Mouse (Mus musculus) liver, embryonic 16.5 days (tissue): ENCODE measurements at regions not wholly inside any gene's neighbourhood (a gene's known extent, or its start where the extent isn't known, plus 50 kb on each side); places are given as distances from the start of the nearest gene placed in this dataset.

ENCODE experiments used
- ATAC-seq: fragments of 200-750 bp; cut with Nextera tagmentation; 2 replicates; pipeline ENCODE4 v1.8.0; 2017; ENCODE audit warnings: low read depth, mild to moderate bottlenecking, moderate number of reproducible peaks, moderate library complexity
- H3K27ac ChIP-seq: fragments of 300-500 bp; sonication (generic); 2 replicates; pipeline ENCODE4 v1.5.1; 2014; ENCODE audit warnings: mild to moderate bottlenecking, low read length
- H3K27me3 ChIP-seq: fragments of 300-500 bp; sonication (generic); 2 replicates; pipeline ENCODE4 v1.6.1; 2014; ENCODE audit warnings: low read depth, low read length, mixed read lengths; ENCODE audit not compliant: control insufficient read depth, insufficient read depth
- H3K36me3 ChIP-seq: fragments of 300-500 bp; sonication (generic); 2 replicates; pipeline ENCODE4 v1.6.1; 2014; ENCODE audit warnings: mild to moderate bottlenecking; ENCODE audit not compliant: control insufficient read depth, insufficient read depth
- H3K4me1 ChIP-seq: fragments of 300-500 bp; sonication (generic); 2 replicates; pipeline ENCODE4 v1.6.1; 2014; ENCODE audit warnings: low read depth, low read length, mixed read lengths; ENCODE audit not compliant: control insufficient read depth
- H3K4me2 ChIP-seq: fragments of 300-500 bp; sonication (generic); 2 replicates; pipeline ENCODE4 v1.6.1; 2014; ENCODE audit warnings: low read depth, low read length, mixed read lengths
- H3K4me3 ChIP-seq: fragments of 300-500 bp; sonication (generic); 2 replicates; pipeline ENCODE4 v1.5.1; 2014; ENCODE audit warnings: low read depth, mild to moderate bottlenecking, low read length
- H3K9ac ChIP-seq: fragments of 300-500 bp; sonication (generic); 2 replicates; pipeline ENCODE4 v1.6.1; 2014; ENCODE audit warnings: low read depth, low read length
- H3K9me3 ChIP-seq: fragments of 300-500 bp; sonication (generic); replicated peaks from 2 replicates; pipeline ENCODE4 v1.6.1; 2016; ENCODE audit warnings: low read length; ENCODE audit not compliant: control insufficient read depth
- WGBS: fragments of 180-500 bp; shearing (Covaris S2); extraction: QIAGEN DNeasy Blood & Tissue Kit; methylation state at CpG from one replicate; pipeline ENCODE4 v1.1.7; 2014; ENCODE audit not compliant: insufficient replicate concordance; 5-methylcytosine and 5-hydroxymethylcytosine counted together

DNA sequence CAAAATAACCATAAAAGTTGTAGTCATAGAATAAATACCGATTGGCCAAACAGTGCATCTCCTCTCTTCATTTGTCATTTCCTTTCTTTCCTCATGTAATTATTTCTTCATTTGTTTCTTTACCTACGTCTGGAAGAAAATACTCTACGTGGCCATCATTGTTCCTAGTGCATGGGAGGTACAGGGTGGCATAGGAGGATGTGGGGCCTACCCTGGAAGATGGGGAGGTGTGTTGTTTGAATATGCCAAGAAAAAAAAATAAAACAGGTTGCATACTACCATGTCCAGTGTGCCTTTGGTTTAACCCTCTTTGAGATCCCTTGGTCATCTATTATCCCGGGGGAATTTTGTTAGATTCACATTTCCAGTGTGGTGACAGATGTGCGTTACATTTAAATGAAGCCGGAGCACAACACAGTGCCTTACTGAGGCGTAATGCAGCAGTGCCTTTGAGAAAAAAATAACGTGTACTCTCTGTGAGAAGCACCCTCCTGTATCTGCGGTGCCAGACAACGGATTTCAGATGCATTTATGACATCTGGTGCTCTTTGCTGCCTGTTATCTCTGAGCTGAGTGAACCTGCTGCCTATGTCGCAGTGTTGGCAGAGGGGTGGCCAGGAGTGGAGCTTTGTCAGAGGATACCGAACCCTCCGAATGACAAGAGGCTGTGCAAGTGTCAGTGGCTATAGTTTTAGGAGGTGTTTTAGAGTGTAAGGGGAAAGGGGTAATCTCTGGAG, 169.4 kb upstream of the Dmrta1 start:
- Histone ChIP-seq H3K4me1 (peaks cover 3% of the 10 kb centered on the region), H3K9me3 (no peaks in the 10 kb centered on the region), H3K36me3 (no peaks in the 10 kb centered on the region), H3K4me3 (no peak overlapping the region), H3K4me2 (peak overlapping the region; percentile 33; the same call in 1 of the 2 replicates), H3K27me3 (no peaks in the 10 kb centered on the region), H3K9ac (no peak overlapping the region), H3K27ac (peak overlapping the region; percentile 69)
- ATAC-seq: peak; percentile 96
- WGBS: 39% methylated on average over 13 of the region's 13 CpGs

DNA sequence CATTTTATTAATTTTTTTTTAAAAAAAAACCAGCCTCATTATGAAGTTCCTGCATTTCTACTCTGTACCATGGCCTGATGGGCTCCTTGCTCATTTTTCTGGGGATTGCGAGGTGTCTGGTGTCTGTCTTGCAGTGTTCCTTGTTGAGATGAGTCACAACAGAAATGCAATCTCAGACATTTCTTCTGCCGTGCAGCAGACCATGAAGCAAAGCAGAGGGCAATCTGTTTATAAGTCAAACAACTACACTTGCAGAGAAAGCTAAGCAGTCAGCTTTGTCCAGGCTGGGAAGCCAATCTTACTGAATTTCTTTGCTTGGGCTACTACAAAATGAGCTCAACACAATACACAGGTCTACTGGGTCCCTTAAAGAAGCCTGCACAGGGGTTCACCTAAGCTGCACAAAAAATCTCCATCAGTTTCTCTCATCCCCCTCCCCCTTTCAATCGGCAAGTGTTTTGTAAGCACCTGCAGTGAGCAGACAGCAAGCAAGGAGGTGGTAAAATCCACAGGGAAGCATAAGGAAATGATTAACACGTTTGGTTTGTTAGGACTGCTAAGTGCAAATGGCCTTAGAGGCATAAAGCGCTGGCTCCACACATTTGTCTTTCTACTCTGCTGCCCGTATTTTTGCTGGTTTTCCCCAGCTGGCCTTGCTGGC, 171.0 kb upstream of the Dmrta1 start:
- WGBS: 37% methylated on average over 6 of the region's 6 CpGs
- no peaks in the 10 kb centered on the region for H3K27me3 ChIP-seq
- no peaks in the 10 kb centered on the region for H3K9me3 ChIP-seq
- no peak for ATAC-seq
- H3K4me1 ChIP-seq: peaks cover 3% of the 10 kb centered on the region
- no peak overlapping the region for H3K9ac ChIP-seq
- H3K36me3 ChIP-seq: no peaks in the 10 kb centered on the region
- no peak overlapping the region for H3K4me2 ChIP-seq
- H3K4me3 ChIP-seq: no peak overlapping the region
- H3K27ac ChIP-seq: no peak overlapping the region

DNA sequence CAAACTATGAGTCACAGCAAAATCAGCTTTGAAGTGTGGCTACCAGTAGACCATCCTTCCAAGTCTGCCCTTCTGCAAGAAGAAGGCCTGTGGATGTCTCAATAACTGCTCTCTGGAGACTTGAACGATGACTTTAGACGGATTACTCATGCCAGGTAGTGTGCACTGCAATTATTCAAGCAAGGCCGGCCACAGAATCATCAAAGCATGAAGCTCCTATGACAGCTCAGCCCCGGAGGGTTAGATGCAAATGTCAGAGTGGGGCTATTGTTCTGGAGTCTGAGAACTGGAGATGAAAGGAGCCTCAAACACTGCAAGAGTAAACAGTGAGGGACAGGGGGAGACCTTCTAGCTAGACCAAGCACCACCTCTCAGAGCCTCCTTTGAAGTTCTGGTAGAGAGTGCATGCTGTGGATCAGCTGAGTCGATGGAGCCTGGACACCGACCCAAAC, 173.8 kb upstream of the Dmrta1 start:
- no peaks in the 10 kb centered on the region for H3K36me3 ChIP-seq
- no peaks in the 10 kb centered on the region for H3K27me3 ChIP-seq
- H3K4me1 ChIP-seq: no peaks in the 10 kb centered on the region; the same call in none of the 2 replicates
- no peak overlapping the region for H3K4me3 ChIP-seq
- no peak overlapping the region for H3K9ac ChIP-seq
- no peak for ATAC-seq
- no peak overlapping the region for H3K4me2 ChIP-seq
- WGBS: 24% methylated on average over 6 of the region's 6 CpGs
- H3K9me3 ChIP-seq: no peaks in the 10 kb centered on the region
- no peak overlapping the region for H3K27ac ChIP-seq

DNA sequence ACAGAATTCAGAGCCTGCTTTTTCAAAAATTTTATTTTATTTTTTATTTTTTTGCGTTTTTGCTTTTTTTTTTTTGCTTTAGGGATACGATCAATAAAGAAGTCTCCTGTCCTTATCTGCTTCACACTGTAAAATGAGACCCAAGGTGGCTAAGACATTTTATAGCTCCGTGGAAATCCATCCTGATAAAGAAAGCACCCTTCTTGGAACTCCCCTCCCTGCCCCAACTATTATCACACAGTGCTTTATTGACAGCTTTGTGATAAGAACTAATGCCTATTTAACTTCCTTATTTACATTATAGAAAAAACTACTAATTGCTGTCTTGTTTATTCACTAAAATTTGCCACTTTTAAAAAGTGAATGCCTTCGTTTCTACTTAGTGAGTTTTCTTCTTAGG, 179.0 kb upstream of the Dmrta1 start:
- ATAC-seq: peak; percentile 45; the same call in 1 of the 2 replicates
- Histone ChIP-seq H3K4me3 (no peak overlapping the region), H3K4me2 (no peak overlapping the region), H3K9me3 (no peaks in the 10 kb centered on the region), H3K36me3 (no peaks in the 10 kb centered on the region), H3K4me1 (no peaks in the 10 kb centered on the region; the same call in 1 of the 2 replicates), H3K27ac (no peak overlapping the region), H3K27me3 (no peaks in the 10 kb centered on the region), H3K9ac (no peak overlapping the region)
- 26% methylated on average over 4 of the region's 4 CpGs for WGBS

DNA sequence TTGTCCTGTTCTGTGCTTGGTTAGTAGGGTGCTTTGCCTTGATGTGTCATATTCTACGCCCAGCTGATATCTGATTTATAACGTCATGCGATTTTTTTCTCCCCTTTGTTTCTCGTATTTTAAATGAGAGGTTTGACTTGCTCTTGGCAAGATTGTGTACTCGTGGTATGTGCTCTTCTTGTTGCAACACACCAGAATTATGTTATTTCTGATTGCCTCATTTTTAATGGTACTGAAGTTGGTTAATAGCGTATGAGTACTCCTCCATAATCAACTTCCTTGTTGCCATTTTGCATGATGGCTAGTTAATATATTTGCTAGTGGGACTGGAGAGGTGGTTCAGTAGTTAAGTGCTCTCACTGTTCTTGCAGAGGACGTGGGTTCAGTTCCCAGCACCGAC, 180.1 kb upstream of the Cdkn2b start:
- Histone ChIP-seq H3K4me1 (peaks cover 6% of the 10 kb centered on the region), H3K4me3 (no peak overlapping the region), H3K27ac (no peak overlapping the region), H3K27me3 (no peaks in the 10 kb centered on the region), H3K9me3 (no peaks in the 10 kb centered on the region), H3K36me3 (no peaks in the 10 kb centered on the region), H3K4me2 (no peak overlapping the region), H3K9ac (no peak overlapping the region)
- WGBS: 74% methylated on average over 8 of the region's 8 CpGs
- no peak for ATAC-seq

DNA sequence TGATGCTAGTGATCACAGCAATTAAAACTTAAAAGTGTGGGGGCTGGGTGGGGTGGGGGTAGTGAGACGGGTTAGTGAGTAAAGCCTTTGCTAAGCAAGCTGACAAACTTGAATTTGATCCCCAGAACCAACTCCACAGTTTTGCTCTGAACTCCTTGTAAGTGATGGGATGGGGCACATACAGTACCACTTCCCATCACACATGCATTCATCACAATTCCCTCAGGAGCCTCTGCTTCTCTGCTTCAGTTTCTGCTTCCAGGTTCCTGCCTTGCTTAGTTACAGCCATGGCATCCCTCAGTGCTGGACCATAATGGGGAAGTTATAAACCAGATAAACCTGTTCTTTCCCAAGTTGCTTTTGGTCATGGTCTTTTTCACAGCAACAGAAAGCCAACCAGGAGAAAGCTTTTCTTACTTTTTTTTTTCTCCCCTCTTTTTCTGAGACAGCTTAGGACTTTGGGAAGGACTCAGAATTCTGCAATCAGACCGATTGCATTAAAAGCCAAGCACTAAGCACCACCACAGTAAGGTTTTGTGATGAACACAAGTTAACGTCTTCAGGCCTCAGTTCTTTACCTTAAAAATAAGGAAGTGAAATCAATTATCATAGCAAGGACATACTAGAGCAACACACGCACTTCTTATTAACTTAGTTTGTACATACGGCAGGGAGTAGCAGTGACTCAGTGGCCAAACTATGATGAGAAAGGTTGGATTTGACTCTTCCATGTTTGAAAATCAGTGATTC, 176.8 kb upstream of the Cdkn2b start:
- Histone ChIP-seq H3K4me2 (no peak overlapping the region), H3K36me3 (no peaks in the 10 kb centered on the region), H3K4me3 (no peak overlapping the region), H3K9me3 (no peaks in the 10 kb centered on the region), H3K4me1 (peaks cover 13% of the 10 kb centered on the region), H3K27ac (no peak overlapping the region), H3K27me3 (no peaks in the 10 kb centered on the region), H3K9ac (no peak overlapping the region)
- ATAC-seq: no peak
- 54% methylated on average over 5 of the region's 5 CpGs for WGBS

DNA sequence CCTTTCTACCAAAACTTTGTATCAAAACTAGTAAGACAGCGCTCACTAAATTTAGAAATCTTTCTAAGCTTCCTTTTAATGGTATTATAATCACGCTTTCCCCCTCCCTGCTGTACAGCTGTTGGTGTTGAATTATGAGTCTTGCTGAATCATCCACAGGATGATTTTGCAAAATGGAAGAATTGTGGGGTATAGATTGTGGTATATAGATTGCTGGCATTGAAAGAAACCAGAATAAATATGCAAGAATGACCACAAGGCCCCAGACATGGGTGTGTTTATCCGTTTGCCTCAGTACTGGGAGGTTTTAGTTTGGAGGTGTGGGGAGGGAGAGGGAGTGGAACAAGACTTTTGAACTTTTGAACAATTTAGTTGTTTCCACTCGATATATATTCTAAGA, 176.1 kb upstream of the Cdkn2b start:
- H3K36me3 ChIP-seq: no peaks in the 10 kb centered on the region
- no peak overlapping the region for H3K9ac ChIP-seq
- 41% methylated on average over 4 of the region's 4 CpGs for WGBS
- H3K4me3 ChIP-seq: no peak overlapping the region
- peak; percentile 59 for ATAC-seq
- H3K4me2 ChIP-seq: no peak overlapping the region
- H3K4me1 ChIP-seq: peaks cover 13% of the 10 kb centered on the region
- no peak overlapping the region for H3K27ac ChIP-seq
- no peaks in the 10 kb centered on the region for H3K27me3 ChIP-seq
- no peaks in the 10 kb centered on the region for H3K9me3 ChIP-seq

DNA sequence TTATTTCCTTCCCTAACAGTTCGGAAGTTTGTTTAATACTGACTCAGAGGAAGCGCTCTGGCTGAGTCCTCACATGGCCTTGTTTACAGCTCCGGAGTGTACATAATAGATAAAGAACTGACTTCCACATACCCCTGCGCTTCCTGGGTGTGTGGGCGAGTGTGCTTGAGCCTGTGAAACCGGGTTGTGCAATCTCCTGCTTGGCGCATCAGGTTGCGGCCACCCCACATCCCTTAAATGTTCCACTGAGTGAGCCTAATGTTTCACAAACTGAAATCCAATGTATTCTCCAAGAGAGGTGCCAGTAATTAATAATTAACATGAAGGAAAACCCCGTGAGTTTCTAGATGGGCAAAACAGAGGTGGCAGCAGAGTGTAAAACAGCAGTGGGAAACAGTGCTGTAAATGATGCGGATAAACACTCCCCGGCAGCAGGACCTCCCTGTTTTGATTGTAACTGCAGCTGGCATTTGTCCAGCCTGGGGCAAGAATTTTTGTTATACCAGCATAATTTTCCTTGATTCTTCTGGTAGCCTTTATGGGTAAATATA, 175.2 kb upstream of the Cdkn2b start:
- Histone ChIP-seq H3K36me3 (no peaks in the 10 kb centered on the region), H3K4me2 (peak overlapping the region; percentile 36; the same call in 1 of the 2 replicates), H3K4me3 (no peak overlapping the region), H3K27me3 (no peaks in the 10 kb centered on the region), H3K9me3 (no peaks in the 10 kb centered on the region), H3K9ac (no peak overlapping the region), H3K4me1 (peaks cover 13% of the 10 kb centered on the region), H3K27ac (0 out of 2 replicates have a peak overlapping the region, but pooled peaks have one; percentile 14)
- ATAC-seq: peak; percentile 93
- 11% methylated on average over 11 of the region's 11 CpGs for WGBS
